Mouse (Mus musculus) small intestine, adult 2 months (tissue): ENCODE data around the gene Sugct.

Experiments used
- CTCF ChIP-seq: fragments of 200-500 bp; IDR thresholded peaks from 2 replicates; pipeline ENCODE4 v1.5.1; 2012; ENCODE audit warnings: low read depth, mild to moderate bottlenecking, control low read depth, inconsistent platforms, low read length, moderate library complexity, mixed read lengths; ENCODE audit not compliant: insufficient replicate concordance, insufficient read length; ENCODE audit errors: extremely low read depth
- POLR2A ChIP-seq: fragments of 200-500 bp; IDR thresholded peaks from 2 replicates; pipeline ENCODE4 v1.6.1; 2012; ENCODE audit warnings: low read depth, mild to moderate bottlenecking, control low read depth, inconsistent platforms, low read length, moderate library complexity

GRCm38 (mm10) chr13:17624976-17625375 lies 70.4 kb downstream of the Sugct start:
- TF ChIP-seq CTCF: no peak
- TF ChIP-seq POLR2A: no peak
